Mouse (Mus musculus) forebrain, embryonic 11.5 days (tissue): ENCODE measurements at regions not wholly inside any gene's neighbourhood (a gene's known extent, or its start where the extent isn't known, plus 50 kb on each side); places are given as distances from the start of the nearest gene placed in this dataset.
"Not testable (repeated sequence)": the region's sequence is repeated elsewhere in the genome, so short reads cannot be mapped to it uniquely, and the experiment has no call there.

Experiments used
- ATAC-seq: fragments of 200-750 bp; cut with Nextera tagmentation; replicated peaks from 2 replicates; pipeline ENCODE4 v1.8.0; 2017; ENCODE audit warnings: moderate TSS enrichment; ENCODE audit not compliant: low FRiP score
- DNase-seq: peaks from one replicate; pipeline ENCODE4 v3.0.0-alpha.2; 2017; ENCODE audit warnings: low spot score
- H3K27ac ChIP-seq: fragments of 300-500 bp; sonication (generic); 2 replicates; pipeline ENCODE4 v1.5.1; 2014; ENCODE audit warnings: low read depth, low read length
- H3K27me3 ChIP-seq: fragments of 300-500 bp; sonication (generic); 2 replicates; pipeline ENCODE4 v1.6.1; 2014; ENCODE audit warnings: mild to moderate bottlenecking, low read length, mixed read lengths; ENCODE audit not compliant: control insufficient read depth, insufficient read depth
- H3K36me3 ChIP-seq: fragments of 300-500 bp; sonication (generic); 2 replicates; pipeline ENCODE4 v1.6.1; 2014; ENCODE audit warnings: mild to moderate bottlenecking, low read length, moderate library complexity, mixed read lengths; ENCODE audit not compliant: control insufficient read depth, insufficient read depth
- H3K4me1 ChIP-seq: fragments of 300-500 bp; sonication (generic); replicated peaks from 2 replicates; pipeline ENCODE4 v1.6.1; 2014; ENCODE audit warnings: low read length, mixed read lengths; ENCODE audit not compliant: control insufficient read depth, insufficient read depth
- H3K4me2 ChIP-seq: fragments of 300-500 bp; sonication (generic); 2 replicates; pipeline ENCODE4 v1.6.1; 2014; ENCODE audit warnings: low read depth, mild to moderate bottlenecking, low read length, moderate library complexity, mixed read lengths; ENCODE audit not compliant: severe bottlenecking
- H3K4me3 ChIP-seq: fragments of 300-500 bp; sonication (generic); 2 replicates; pipeline ENCODE4 v1.5.1; 2014; ENCODE audit warnings: low read depth, low read length
- H3K9ac ChIP-seq: fragments of 300-500 bp; sonication (generic); 2 replicates; pipeline ENCODE4 v1.6.1; 2014; ENCODE audit warnings: low read length
- H3K9me3 ChIP-seq: fragments of 300-500 bp; sonication (generic); 2 replicates; pipeline ENCODE4 v1.6.1; 2016; ENCODE audit warnings: low read length, mixed read lengths; ENCODE audit not compliant: control insufficient read depth
- WGBS: fragments of 180-500 bp; shearing (Covaris S2); extraction: QIAGEN DNeasy Blood & Tissue Kit; methylation state at CpG from one replicate; pipeline ENCODE4 v1.1.7; 2014; 5-methylcytosine and 5-hydroxymethylcytosine counted together

GRCm38 (mm10) chr13:5576568-5576967 lies 284.7 kb upstream of the Klf6 start:
- Histone ChIP-seq H3K9me3 (no peaks in the 10 kb centered on the region), H3K27ac (no peak overlapping the region), H3K4me3 (no peak overlapping the region), H3K4me2 (no peak overlapping the region), H3K9ac (no peak overlapping the region), H3K27me3 (no peaks in the 10 kb centered on the region), H3K4me1 (no peaks in the 10 kb centered on the region), H3K36me3 (no peaks in the 10 kb centered on the region)
- no peak for DNase-seq
- 81% methylated on average over 5 of the region's 5 CpGs for WGBS
- ATAC-seq = no peak

DNA sequence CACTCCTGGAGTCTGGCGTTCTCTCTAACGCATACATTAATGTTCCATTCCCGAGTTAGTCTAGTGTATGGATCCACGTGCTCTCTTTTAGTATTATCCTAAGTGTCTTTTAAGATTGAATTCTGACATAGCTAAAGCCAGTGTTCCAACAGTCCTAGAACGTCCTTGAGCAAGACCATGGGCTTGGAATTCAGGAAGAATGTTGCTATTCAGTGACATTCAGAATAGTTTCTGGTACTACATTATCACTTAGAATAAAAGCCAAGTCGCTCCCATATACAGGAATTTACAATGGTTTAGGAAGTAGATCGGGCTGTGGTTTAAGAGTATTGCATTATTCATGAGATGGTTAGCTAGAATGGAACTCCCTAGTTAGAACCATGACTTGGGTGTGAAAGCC lies 277.6 kb upstream of the Klf6 start:
- H3K4me2 ChIP-seq, H3K27ac ChIP-seq, ATAC-seq, H3K27me3 ChIP-seq, H3K9ac ChIP-seq, H3K9me3 ChIP-seq, DNase-seq, H3K36me3 ChIP-seq, H3K4me1 ChIP-seq, H3K4me3 ChIP-seq: not testable (repeated sequence)
- 91% methylated on average over 7 of the region's 7 CpGs for WGBS

- ATAC-seq = no peak
Observed at GRCm38 (mm10) chr13:5587196-5587595, 274.1 kb upstream of the Klf6 start.

DNA sequence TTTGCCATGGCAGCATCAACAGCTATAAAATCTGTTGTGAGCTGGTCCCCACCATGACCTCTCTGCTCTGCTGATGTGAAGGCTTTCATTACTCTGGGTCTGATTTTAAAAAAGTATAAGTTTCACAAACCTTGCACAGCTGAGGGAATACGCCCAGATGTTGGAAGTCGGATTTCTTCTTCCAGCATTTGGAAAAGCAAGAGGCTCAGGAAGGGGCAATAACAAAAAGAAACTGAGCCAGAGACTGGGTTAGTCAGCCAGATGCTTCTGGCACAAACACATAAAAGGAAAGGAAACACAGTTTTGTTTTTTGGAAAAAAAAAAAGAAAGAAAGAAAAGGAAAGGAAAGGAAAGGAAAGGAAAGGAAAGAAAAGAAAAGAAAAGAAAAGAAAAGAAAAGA lies 270.0 kb upstream of the Klf6 start:
- ATAC-seq (no peak), DNase-seq (no peak)
- H3K4me1 ChIP-seq = no peaks in the 10 kb centered on the region
- H3K27ac ChIP-seq = no peak overlapping the region
- H3K9ac ChIP-seq = no peak overlapping the region
- no peak overlapping the region for H3K4me2 ChIP-seq
- WGBS = 88% methylated on average over 2 of the region's 2 CpGs
- no peaks in the 10 kb centered on the region for H3K27me3 ChIP-seq
- no peak overlapping the region for H3K4me3 ChIP-seq
- H3K36me3 ChIP-seq = no peaks in the 10 kb centered on the region
- no peaks in the 10 kb centered on the region for H3K9me3 ChIP-seq

More at GRCm38 (mm10) chr13:5587196-5587595, 274.1 kb upstream of the Klf6 start:
- no peaks in the 10 kb centered on the region for H3K4me1 ChIP-seq
- DNase-seq = no peak
- H3K27me3 ChIP-seq = no peaks in the 10 kb centered on the region
- no peak overlapping the region for H3K4me3 ChIP-seq
- H3K4me2 ChIP-seq = no peak overlapping the region
- H3K27ac ChIP-seq = no peak overlapping the region
- H3K9ac ChIP-seq = no peak overlapping the region
- no peaks in the 10 kb centered on the region for H3K9me3 ChIP-seq
- H3K36me3 ChIP-seq = no peaks in the 10 kb centered on the region

DNA sequence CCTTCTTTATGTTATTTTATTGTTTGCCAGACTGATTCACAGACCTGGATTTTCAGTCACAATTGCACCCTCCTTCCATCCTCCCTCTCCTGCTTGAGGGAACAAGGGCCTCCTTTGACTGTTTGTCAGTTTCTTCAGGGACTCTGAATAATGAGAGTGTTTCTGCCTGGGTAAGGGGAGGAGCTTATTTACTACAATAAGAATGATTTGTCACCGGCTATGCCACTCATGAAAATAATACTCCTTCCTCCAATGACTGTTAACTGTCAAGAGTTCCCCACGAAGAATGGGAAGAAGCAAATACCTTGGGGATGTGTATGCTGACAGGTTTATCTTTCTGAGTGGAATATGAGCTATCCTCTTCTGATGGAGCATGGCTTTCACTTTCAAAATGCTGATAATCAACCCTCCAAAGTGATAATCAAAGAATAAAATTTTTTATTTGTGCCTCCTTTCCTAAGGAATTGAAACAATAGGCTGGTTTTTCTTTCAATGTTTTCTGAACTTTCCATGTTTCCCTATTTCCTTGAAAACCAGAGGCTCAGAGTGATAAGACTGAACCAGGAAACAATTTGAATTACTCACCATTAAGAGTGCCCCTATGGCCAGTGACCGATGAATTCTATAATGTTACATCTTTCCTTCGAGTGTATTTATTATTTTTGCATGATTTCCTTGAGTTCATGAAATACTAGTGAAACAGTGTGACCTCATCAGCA lies 269.3 kb upstream of the Klf6 start:
- Histone ChIP-seq H3K27ac (no peak overlapping the region), H3K9ac (no peak overlapping the region), H3K4me1 (no peaks in the 10 kb centered on the region), H3K9me3 (no peaks in the 10 kb centered on the region), H3K4me2 (no peak overlapping the region), H3K27me3 (no peaks in the 10 kb centered on the region), H3K4me3 (no peak overlapping the region), H3K36me3 (no peaks in the 10 kb centered on the region)
- WGBS = 71% methylated on average over 4 of the region's 4 CpGs
- no peak for DNase-seq
- ATAC-seq = peak; percentile 65

DNA sequence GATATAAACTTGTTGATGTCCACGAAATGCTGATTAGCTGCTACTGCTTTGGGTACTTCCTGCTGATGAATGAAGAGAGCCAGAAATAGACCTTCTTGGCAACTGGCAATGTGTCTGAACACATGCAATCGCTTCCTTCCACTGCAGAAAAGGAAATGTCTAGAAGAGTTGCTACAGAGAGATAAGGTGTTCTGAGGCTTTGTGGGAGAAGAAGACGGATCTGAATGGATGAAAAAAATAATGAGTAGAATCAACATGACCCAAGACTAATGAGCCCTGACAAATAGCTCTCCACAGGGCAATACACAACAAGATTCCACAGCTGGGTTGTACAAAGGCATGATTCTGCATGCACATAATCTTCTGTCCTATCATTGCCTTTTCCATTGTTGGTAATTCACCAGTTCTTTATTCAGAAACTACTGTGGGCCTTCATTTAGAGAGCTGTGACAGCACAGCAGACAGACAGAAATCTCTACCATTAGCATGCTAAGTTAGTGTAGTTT lies 268.7 kb upstream of the Klf6 start:
- Histone ChIP-seq H3K9ac (no peak overlapping the region), H3K27me3 (no peaks in the 10 kb centered on the region), H3K4me3 (no peak overlapping the region), H3K36me3 (no peaks in the 10 kb centered on the region), H3K9me3 (no peaks in the 10 kb centered on the region), H3K4me1 (no peaks in the 10 kb centered on the region), H3K27ac (no peak overlapping the region), H3K4me2 (no peak overlapping the region)
- 71% methylated on average over 3 of the region's 3 CpGs for WGBS
- ATAC-seq = no peak
- no peak for DNase-seq

- WGBS = 84% methylated on average over 1 of the region's 1 CpGs
- ATAC-seq = no peak
Observed at GRCm38 (mm10) chr13:5601648-5602047, 259.6 kb upstream of the Klf6 start.

GRCm38 (mm10) chr13:5603905-5604596 lies 257.2 kb upstream of the Klf6 start:
- Histone ChIP-seq H3K36me3 (no peaks in the 10 kb centered on the region), H3K4me1 (no peaks in the 10 kb centered on the region), H3K9me3 (no peaks in the 10 kb centered on the region), H3K4me3 (no peak overlapping the region), H3K9ac (no peak overlapping the region), H3K4me2 (no peak overlapping the region), H3K27ac (no peak overlapping the region), H3K27me3 (no peaks in the 10 kb centered on the region)
- DNase-seq (no peak), ATAC-seq (no peak)
- WGBS = 77% methylated on average over 5 of the region's 5 CpGs

More at GRCm38 (mm10) chr13:5601648-5602047, 259.6 kb upstream of the Klf6 start:
- Histone ChIP-seq H3K4me2 (no peak overlapping the region), H3K4me3 (no peak overlapping the region), H3K4me1 (no peaks in the 10 kb centered on the region), H3K27ac (no peak overlapping the region), H3K9ac (no peak overlapping the region), H3K9me3 (no peaks in the 10 kb centered on the region), H3K36me3 (no peaks in the 10 kb centered on the region), H3K27me3 (no peaks in the 10 kb centered on the region)
- no peak for DNase-seq

- H3K9ac ChIP-seq = no peak overlapping the region
- no peaks in the 10 kb centered on the region for H3K9me3 ChIP-seq
- ATAC-seq (no peak), DNase-seq (no peak)
- no peak overlapping the region for H3K4me2 ChIP-seq
- H3K4me1 ChIP-seq = no peaks in the 10 kb centered on the region
- H3K36me3 ChIP-seq = no peaks in the 10 kb centered on the region
- no peak overlapping the region for H3K4me3 ChIP-seq
- no peak overlapping the region for H3K27ac ChIP-seq
- H3K27me3 ChIP-seq = no peaks in the 10 kb centered on the region
Observed at GRCm38 (mm10) chr13:5605418-5605817, 255.9 kb upstream of the Klf6 start.
